8 mouse cellular contexts compared by ENCODE assay signal in the genomic region with DNA sequence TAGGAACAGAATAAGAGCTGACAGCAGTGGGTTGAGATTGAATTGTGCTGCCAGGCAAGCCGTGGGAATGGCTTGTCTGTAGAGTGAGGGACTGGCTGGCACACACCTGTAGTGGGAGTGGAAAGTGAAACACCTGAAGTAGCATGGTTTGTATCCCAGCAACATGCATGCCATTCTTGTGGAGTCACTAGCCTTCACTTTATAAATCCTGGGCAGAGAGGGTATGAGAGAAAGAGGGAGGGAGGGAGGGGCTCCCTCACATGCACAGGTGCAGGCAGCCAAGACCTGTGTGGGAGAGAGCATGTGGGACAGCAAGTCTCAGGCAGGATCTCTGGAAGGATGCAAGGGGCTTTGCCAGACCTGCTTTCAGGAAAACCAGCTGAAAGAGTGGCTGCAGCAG. TPM values are rescaled to one million over a fixed set of nuclear protein-coding genes. Genes with fewer than 3 reads are reported as not detected.
DNase-seq lines count a peak whose midpoint lies in the region; ATAC-seq and TF ChIP-seq lines count a peak whose summit lies in the region.

No protein-coding gene starts in this region.

- no peak overlapping the region for H3K9ac ChIP-seq in forebrain, embryonic 12.5 days
- no peak overlapping the region for H3K9ac ChIP-seq in liver, embryonic 12.5 days
- no peak overlapping the region for H3K9ac ChIP-seq in liver, postnatal 0 days (replicated peaks)
- H3K9ac ChIP-seq in hindbrain, embryonic 15.5 days, result no peak overlapping the region

- no peaks in the 10 kb centered on the region for H3K27me3 ChIP-seq in forebrain, embryonic 12.5 days
- H3K27me3 ChIP-seq in forebrain, embryonic 10.5 days (ENCODE audit: poor library complexity, severe bottlenecking), result no peaks in the 10 kb centered on the region
- H3K27me3 ChIP-seq in liver, embryonic 12.5 days (replicated peaks), result no peaks in the 10 kb centered on the region
- no peaks in the 10 kb centered on the region for H3K27me3 ChIP-seq in liver, postnatal 0 days (ENCODE audit: insufficient read depth, low read length)
- H3K27me3 ChIP-seq in hindbrain, embryonic 15.5 days, result no peaks in the 10 kb centered on the region

- H3K36me3 ChIP-seq in forebrain, embryonic 12.5 days (replicated peaks), result 0 out of 2 replicates have a peak, but pooled peaks cover 6% of the 10 kb centered on the region
- peaks cover 22% of the 10 kb centered on the region for H3K36me3 ChIP-seq in forebrain, embryonic 10.5 days (replicated peaks)
- peaks cover 48% of the 10 kb centered on the region for H3K36me3 ChIP-seq in liver, embryonic 12.5 days
- H3K36me3 ChIP-seq in liver, postnatal 0 days (replicated peaks; ENCODE audit: insufficient read depth, low read length), result no peaks in the 10 kb centered on the region
- 0 out of 2 replicates have a peak, but pooled peaks cover 3% of the 10 kb centered on the region for H3K36me3 ChIP-seq in hindbrain, embryonic 15.5 days

- H3K27ac ChIP-seq in forebrain, embryonic 12.5 days, result no peak overlapping the region
- H3K27ac ChIP-seq in forebrain, embryonic 10.5 days, result no peak overlapping the region
- H3K27ac ChIP-seq in liver, embryonic 12.5 days, result no peak overlapping the region
- no peak overlapping the region for H3K27ac ChIP-seq in liver, postnatal 0 days (ENCODE audit: low read depth)
- H3K27ac ChIP-seq in hindbrain, embryonic 15.5 days (replicated peaks), result no peak overlapping the region

- peaks cover 61% of the 10 kb centered on the region for H3K9me3 ChIP-seq in forebrain, embryonic 12.5 days
- H3K9me3 ChIP-seq in forebrain, embryonic 10.5 days, result peaks cover 79% of the 10 kb centered on the region
- peaks cover 60% of the 10 kb centered on the region for H3K9me3 ChIP-seq in liver, embryonic 12.5 days (replicated peaks)
- H3K9me3 ChIP-seq in liver, postnatal 0 days (ENCODE audit: low read length), result peaks cover 47% of the 10 kb centered on the region
- H3K9me3 ChIP-seq in hindbrain, embryonic 15.5 days, result peaks cover 61% of the 10 kb centered on the region

- no peak overlapping the region for H3K4me3 ChIP-seq in forebrain, embryonic 12.5 days (replicated peaks)
- no peak overlapping the region for H3K4me3 ChIP-seq in forebrain, embryonic 10.5 days
- no peak overlapping the region for H3K4me3 ChIP-seq in liver, embryonic 12.5 days
- H3K4me3 ChIP-seq in liver, postnatal 0 days (ENCODE audit: low read depth, low read length), result no peak overlapping the region
- H3K4me3 ChIP-seq in hindbrain, embryonic 15.5 days, result no peak overlapping the region

- no peak overlapping the region for H3K4me2 ChIP-seq in forebrain, embryonic 12.5 days
- H3K4me2 ChIP-seq in liver, embryonic 12.5 days, result no peak overlapping the region
- H3K4me2 ChIP-seq in liver, postnatal 0 days (ENCODE audit: low read depth, low read length), result no peak overlapping the region
- H3K4me2 ChIP-seq in hindbrain, embryonic 15.5 days, result no peak overlapping the region

- 72% methylated on average over 1 of the region's 1 CpGs for WGBS in forebrain, embryonic 12.5 days
- 84% methylated on average over 1 of the region's 1 CpGs for WGBS in forebrain, embryonic 10.5 days
- 59% methylated on average over 1 of the region's 1 CpGs for WGBS in liver, embryonic 12.5 days (ENCODE audit: insufficient replicate concordance)
- 60% methylated on average over 1 of the region's 1 CpGs for WGBS in liver, postnatal 0 days (ENCODE audit: insufficient replicate concordance)
- 63% methylated on average over 1 of the region's 1 CpGs for WGBS in hindbrain, embryonic 15.5 days

- no peak for DNase-seq in forebrain, embryonic 10.5 days (ENCODE audit: extremely low spot score, low spot score)
- no peak for DNase-seq in liver, postnatal 0 days
- no peak for DNase-seq in frontal cortex, postnatal 36 days (ENCODE audit: low spot score in 2 of 2)
- DNase-seq in layer of hippocampus, adult 9-11 months, result no peak

- ATAC-seq in forebrain, embryonic 12.5 days (ENCODE audit: low FRiP score), result 0 out of 2 replicates have a peak, but pooled peaks have one; percentile 5
- peak; percentile 19; the same call in 1 of the 2 replicates for ATAC-seq in liver, embryonic 12.5 days
- no peak for ATAC-seq in liver, postnatal 0 days
- 0 out of 2 replicates have a peak, but pooled peaks have one; percentile 32 for ATAC-seq in hindbrain, embryonic 15.5 days (ENCODE audit: low FRiP score, low read depth)
- peak; percentile 23; the same call in 1 of the 2 replicates for ATAC-seq in monocyte, adult 5-6 weeks (replicated peaks; ENCODE audit: insufficient number of reproducible peaks, low FRiP score, low TSS enrichment, poor library complexity, severe bottlenecking)

- no peak for TF ChIP-seq CTCF in liver, postnatal 0 days (IDR thresholded peaks at IDR 0.05; ENCODE audit: low read depth)

- no peak for TF ChIP-seq EP300 in liver, postnatal 0 days (IDR thresholded peaks at IDR 0.05; ENCODE audit: low read depth)

- no peaks in the 10 kb centered on the region for H3K4me1 ChIP-seq in forebrain, embryonic 12.5 days
- no peaks in the 10 kb centered on the region for H3K4me1 ChIP-seq in forebrain, embryonic 10.5 days
- no peaks in the 10 kb centered on the region for H3K4me1 ChIP-seq in liver, embryonic 12.5 days
- H3K4me1 ChIP-seq in liver, postnatal 0 days (ENCODE audit: insufficient read depth), result no peaks in the 10 kb centered on the region
- H3K4me1 ChIP-seq in hindbrain, embryonic 15.5 days (replicated peaks), result no peaks in the 10 kb centered on the region

RNA-seq across cellular contexts. Expression of gene Zfp992, which starts 8.9 kb away (rescaled TPM):
- 2.0 and 3.0 TPM in 2 replicates for polyA plus RNA-seq in forebrain, embryonic 12.5 days (2016; fragmentation: Nextera tagmentation; extraction: Ambion mirVana)
- polyA plus RNA-seq in forebrain, embryonic 10.5 days (2016; fragmentation: Nextera tagmentation; extraction: Ambion mirVana), result 4.0 and 4.3 TPM in 2 replicates
- polyA plus RNA-seq in liver, embryonic 12.5 days (2016; fragmentation: Nextera tagmentation; extraction: Ambion mirVana), result 4.7 and 4.8 TPM in 2 replicates
- polyA plus RNA-seq in liver, postnatal 0 days (2015; fragmentation: Nextera tagmentation; extraction: Ambion mirVana), result 1.0 and 1.2 TPM in 2 replicates
- polyA plus RNA-seq in hindbrain, embryonic 15.5 days (2015; fragmentation: Nextera tagmentation; extraction: Ambion mirVana), result 2.2 and 2.5 TPM in 2 replicates
- total RNA-seq in monocyte, adult 5-6 weeks (2017), result 12.4 to 17.4 TPM (median 13.2 TPM) in 3 replicates

RNA-seq across cellular contexts. Expression of gene Zfp981, which starts 44.1 kb away (rescaled TPM):
- polyA plus RNA-seq in forebrain, embryonic 12.5 days (2016; fragmentation: Nextera tagmentation; extraction: Ambion mirVana), result 0.09 TPM in 1 of 2 replicates, not detected in the other
- polyA plus RNA-seq in forebrain, embryonic 10.5 days (2016; fragmentation: Nextera tagmentation; extraction: Ambion mirVana), result 0.07 and 0.09 TPM in 2 replicates
- polyA plus RNA-seq in liver, embryonic 12.5 days (2016; fragmentation: Nextera tagmentation; extraction: Ambion mirVana), result 0.15 and 0.17 TPM in 2 replicates
- polyA plus RNA-seq in liver, postnatal 0 days (2015; fragmentation: Nextera tagmentation; extraction: Ambion mirVana), result not detected in 2 replicates
- 0.10 and 0.21 TPM in 2 replicates for polyA plus RNA-seq in hindbrain, embryonic 15.5 days (2015; fragmentation: Nextera tagmentation; extraction: Ambion mirVana)
- total RNA-seq in monocyte, adult 5-6 weeks (2017), result not detected in 3 replicates
